Mouse (Mus musculus) granulocyte monocyte progenitor cell, adult 5-6 weeks (primary cell): ENCODE data around the gene Psmd11. TPM values are rescaled to one million over a fixed set of nuclear protein-coding genes. Genes with fewer than 3 reads are reported as not detected.

Experiments
- total RNA-seq, 2 experiments: library from RNA; stranded (forward) in 1 of 2; stranded (reverse) in 1 of 2; fragments of 200-712, 200-1000 nt in 1 of 2; fragments of >200 nt in 1 of 2; fragmentation: Nextera tagmentation in 1 of 2; gene quantifications; 2 replicates each; pipeline ENCODE4 v1.2.3; 2014 to 2017

Gene Psmd11
- total RNA-seq, 2 experiments from 2014 or later = 72.7 to 84.0 TPM

Other genes starting within 250 kb of the Psmd11 start
- gene Rnf135, start 244.8 kb upstream of the Psmd11 start, total RNA-seq (2014; fragmentation: Nextera tagmentation) = 11.1 and 11.8 TPM in 2 replicates
- gene Rnf135, start 244.8 kb upstream of the Psmd11 start, total RNA-seq (2017) = 3.3 and 6.4 TPM in 2 replicates
- 49.8 and 54.1 TPM in 2 replicates for gene Rhot1, start 219.6 kb upstream of the Psmd11 start, total RNA-seq (2014; fragmentation: Nextera tagmentation)
- gene Rhot1, start 219.6 kb upstream of the Psmd11 start, total RNA-seq (2017) = 44.8 and 58.0 TPM in 2 replicates
- gene Rhbdl3, start 127.7 kb upstream of the Psmd11 start, total RNA-seq (2014; fragmentation: Nextera tagmentation) = 1.1 and 1.2 TPM in 2 replicates
- 0.21 and 1.5 TPM in 2 replicates for gene Rhbdl3, start 127.7 kb upstream of the Psmd11 start, total RNA-seq (2017)
- gene 5730455P16Rik, start 50.6 kb upstream of the Psmd11 start, total RNA-seq (2014; fragmentation: Nextera tagmentation) = 6.4 and 11.8 TPM in 2 replicates
- gene 5730455P16Rik, start 50.6 kb upstream of the Psmd11 start, total RNA-seq (2017) = 10.1 and 12.5 TPM in 2 replicates
- 278 and 343 TPM in 2 replicates for gene Zfp207, start 45.3 kb upstream of the Psmd11 start, total RNA-seq (2014; fragmentation: Nextera tagmentation)
- 250 and 268 TPM in 2 replicates for gene Zfp207, start 45.3 kb upstream of the Psmd11 start, total RNA-seq (2017)
- 6.2 and 6.3 TPM in 2 replicates for gene Cdk5r1, start 48.4 kb downstream of the Psmd11 start, total RNA-seq (2014; fragmentation: Nextera tagmentation)
- gene Cdk5r1, start 48.4 kb downstream of the Psmd11 start, total RNA-seq (2017) = 11.0 and 15.1 TPM in 2 replicates